Mouse (Mus musculus) neural tube, embryonic 11.5 days (tissue): ENCODE measurements around the gene Rgs2. TPM values are rescaled to one million over a fixed set of nuclear protein-coding genes. Genes with fewer than 3 reads are reported as not detected.

Experiments
- ATAC-seq: fragments of 200-750 bp; cut with Nextera tagmentation; 2 replicates; pipeline ENCODE4 v1.8.0; 2017; ENCODE audit warnings: moderate number of reproducible peaks, mild to moderate bottlenecking, moderate TSS enrichment, moderate library complexity; ENCODE audit not compliant: insufficient read depth, low FRiP score, low TSS enrichment
- DNase-seq: peaks from one replicate; pipeline ENCODE4 v3.0.0-alpha.2; 2015; ENCODE audit warnings: low spot score
- H3K27ac ChIP-seq: fragments of 300-500 bp; sonication (generic); 2 replicates; pipeline ENCODE4 v1.5.1; 2014; ENCODE audit warnings: low read depth, mild to moderate bottlenecking, low read length
- H3K27me3 ChIP-seq: fragments of 300-500 bp; sonication (generic); 2 replicates; pipeline ENCODE4 v1.6.1; 2014; ENCODE audit warnings: mild to moderate bottlenecking, low read length, mixed read lengths; ENCODE audit not compliant: control insufficient read depth, insufficient read depth
- H3K36me3 ChIP-seq: fragments of 300-500 bp; sonication (generic); 2 replicates; pipeline ENCODE4 v1.6.1; 2014; ENCODE audit warnings: mild to moderate bottlenecking, low read length, moderate library complexity, mixed read lengths; ENCODE audit not compliant: control insufficient read depth, insufficient read depth
- H3K4me1 ChIP-seq: fragments of 300-500 bp; sonication (generic); 2 replicates; pipeline ENCODE4 v1.6.1; 2014; ENCODE audit warnings: low read length, mixed read lengths; ENCODE audit not compliant: control insufficient read depth, insufficient read depth
- H3K4me2 ChIP-seq: fragments of 300-500 bp; sonication (generic); 2 replicates; pipeline ENCODE4 v1.6.1; 2014; ENCODE audit warnings: low read depth, mild to moderate bottlenecking, moderate library complexity
- H3K4me3 ChIP-seq: fragments of 300-500 bp; sonication (generic); 2 replicates; pipeline ENCODE4 v1.5.1; 2014; ENCODE audit warnings: low read depth, low read length
- H3K9ac ChIP-seq: fragments of 300-500 bp; sonication (generic); 2 replicates; pipeline ENCODE4 v1.6.1; 2014; ENCODE audit warnings: mild to moderate bottlenecking, low read length
- H3K9me3 ChIP-seq: fragments of 300-500 bp; sonication (generic); 2 replicates; pipeline ENCODE4 v1.6.1; 2016; ENCODE audit warnings: low read length; ENCODE audit not compliant: control insufficient read depth
- WGBS: fragments of 180-500 bp; shearing (Covaris S2); extraction: QIAGEN DNeasy Blood & Tissue Kit; methylation state at CpG from one replicate; pipeline ENCODE4 v1.1.7; 2014; 5-methylcytosine and 5-hydroxymethylcytosine counted together
- polyA plus RNA-seq: library from polyadenylated mRNA; unstranded; fragments of >200 nt; fragmentation: Nextera tagmentation; extraction: Ambion mirVana; gene quantifications from 2 replicates; pipeline ENCODE4 v1.2.1, GENCODE M21; 2014

Gene Rgs2
- polyA plus RNA-seq, 1 experiment from 2014 or later = 53.3 TPM

DNA sequence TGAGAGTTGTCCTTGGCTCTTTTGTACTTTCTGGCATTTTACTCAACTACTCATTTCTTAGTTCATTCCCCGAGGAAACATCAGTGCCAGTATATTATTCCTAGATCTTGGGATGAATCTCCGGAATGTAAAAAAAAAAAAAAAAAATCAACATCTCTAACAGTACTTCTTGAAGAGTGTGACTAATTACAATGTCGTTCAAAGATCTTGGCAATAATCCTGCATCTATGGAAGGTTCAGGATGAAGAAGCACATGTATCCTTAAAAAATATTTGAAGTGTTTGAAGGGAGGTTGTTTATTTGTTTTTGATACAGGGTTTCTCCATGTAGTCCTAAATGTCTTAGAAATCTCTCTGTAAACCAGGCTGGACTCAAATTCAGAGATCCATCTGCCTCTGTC is 41.7 kb downstream of the Rgs2 start:
- DNase-seq (no peak), ATAC-seq (no peak)
- Histone ChIP-seq H3K9me3 (no peaks in the 10 kb centered on the region), H3K36me3 (no peaks in the 10 kb centered on the region), H3K4me3 (no peak overlapping the region), H3K27ac (no peak overlapping the region), H3K4me1 (no peaks in the 10 kb centered on the region), H3K27me3 (no peaks in the 10 kb centered on the region), H3K4me2 (no peak overlapping the region), H3K9ac (no peak overlapping the region)
- 87% methylated on average over 3 of the region's 3 CpGs for WGBS

DNA sequence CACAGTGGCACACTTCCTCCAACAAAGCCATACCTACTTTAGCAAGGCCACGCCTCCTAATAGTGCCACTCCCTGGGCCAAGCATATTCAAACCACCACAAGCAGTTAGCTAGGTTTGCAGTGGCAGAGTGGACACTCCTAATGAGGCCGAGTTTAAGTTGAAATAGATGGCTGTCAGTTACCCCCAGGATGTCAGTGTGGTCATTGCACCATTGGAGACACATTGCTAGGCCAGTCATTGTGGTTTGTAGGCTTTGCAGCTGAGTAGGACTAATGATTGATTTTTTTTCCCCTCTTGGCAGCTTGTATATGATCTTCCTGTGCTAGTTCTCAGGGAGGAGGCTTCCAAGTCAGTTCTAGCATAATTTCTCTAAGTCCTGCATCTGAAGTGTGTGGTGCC is 43.6 kb downstream of the Rgs2 start:
- H3K27ac ChIP-seq = no peak overlapping the region
- no peak overlapping the region for H3K4me2 ChIP-seq
- H3K27me3 ChIP-seq = no peaks in the 10 kb centered on the region
- no peak overlapping the region for H3K4me3 ChIP-seq
- DNase-seq = no peak
- no peaks in the 10 kb centered on the region for H3K36me3 ChIP-seq
- no peak for ATAC-seq
- no peaks in the 10 kb centered on the region for H3K4me1 ChIP-seq
- H3K9me3 ChIP-seq = no peaks in the 10 kb centered on the region
- WGBS = 81% methylated on average over 2 of the region's 2 CpGs
- H3K9ac ChIP-seq = no peak overlapping the region

DNA sequence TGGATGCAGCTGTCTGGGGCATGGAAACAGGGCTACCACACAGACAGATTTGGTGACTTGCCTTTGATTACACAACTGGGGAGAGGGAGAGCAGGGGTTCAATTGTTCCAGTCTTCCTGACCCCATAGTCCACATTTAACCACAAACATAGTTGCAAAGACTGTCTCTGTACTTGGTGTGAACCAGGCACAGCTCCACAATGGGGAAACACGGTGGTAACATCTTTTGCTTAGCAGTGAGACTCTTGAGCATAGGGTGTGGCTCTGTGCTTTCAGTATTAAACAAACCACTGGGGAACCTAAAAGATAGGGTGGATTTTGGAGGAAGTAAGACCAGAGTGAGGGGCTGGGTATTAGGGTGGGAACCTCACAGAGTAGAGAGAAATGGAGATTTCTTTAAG is 47.9 kb downstream of the Rgs2 start:
- no peak overlapping the region for H3K27ac ChIP-seq
- no peak for ATAC-seq
- H3K9me3 ChIP-seq = no peaks in the 10 kb centered on the region
- DNase-seq = no peak
- no peaks in the 10 kb centered on the region for H3K4me1 ChIP-seq
- H3K4me2 ChIP-seq = no peak overlapping the region
- H3K9ac ChIP-seq = no peak overlapping the region
- no peaks in the 10 kb centered on the region; the same call in 1 of the 2 replicates for H3K27me3 ChIP-seq
- H3K36me3 ChIP-seq = no peaks in the 10 kb centered on the region
- no peak overlapping the region for H3K4me3 ChIP-seq
- WGBS = 71% methylated on average over 1 of the region's 1 CpGs

DNA sequence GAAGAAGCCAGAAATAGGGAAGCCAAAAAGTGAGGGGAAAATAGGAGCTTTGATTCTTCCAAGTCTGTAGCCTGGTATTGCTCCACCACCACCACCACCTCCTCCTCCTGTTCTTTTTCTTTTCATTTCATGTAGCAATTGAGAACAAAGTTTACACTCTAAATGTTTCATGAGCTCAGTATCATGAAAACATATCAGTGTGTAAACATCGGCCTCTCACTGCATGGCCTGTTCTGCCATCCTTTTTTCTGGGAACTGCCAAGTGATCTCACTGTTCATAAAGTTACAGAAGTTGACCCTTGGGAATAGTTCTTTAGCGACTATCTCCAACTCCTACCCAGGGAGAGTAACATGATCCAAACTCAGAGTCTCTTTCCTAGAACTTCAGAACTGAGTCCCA is 51.1 kb downstream of the Rgs2 start:
- H3K4me1 ChIP-seq = no peaks in the 10 kb centered on the region
- H3K27me3 ChIP-seq = no peaks in the 10 kb centered on the region; the same call in 1 of the 2 replicates
- WGBS = 80% methylated on average over 2 of the region's 2 CpGs
- H3K36me3 ChIP-seq = no peaks in the 10 kb centered on the region
- no peak overlapping the region for H3K9ac ChIP-seq
- ATAC-seq (no peak), DNase-seq (no peak)
- H3K4me2 ChIP-seq = no peak overlapping the region
- no peak overlapping the region for H3K4me3 ChIP-seq
- H3K9me3 ChIP-seq = no peaks in the 10 kb centered on the region
- no peak overlapping the region for H3K27ac ChIP-seq

Other genes with a start within 250 kb of the Rgs2 start
- 33.3 and 37.6 TPM in 2 replicates for gene Trove2, start 227.1 kb downstream of the Rgs2 start, polyA plus RNA-seq
- gene Uchl5, start 226.9 kb downstream of the Rgs2 start, polyA plus RNA-seq = 74.4 and 77.7 TPM in 2 replicates
- 0.85 and 0.93 TPM in 2 replicates for gene Rgs13, start 173.2 kb upstream of the Rgs2 start, polyA plus RNA-seq
- not detected in 2 replicates for gene Rgs1, start 245.1 kb upstream of the Rgs2 start, polyA plus RNA-seq